Mouse (Mus musculus): Measurements from ENCODE around the gene Slco3a1.

DNA sequence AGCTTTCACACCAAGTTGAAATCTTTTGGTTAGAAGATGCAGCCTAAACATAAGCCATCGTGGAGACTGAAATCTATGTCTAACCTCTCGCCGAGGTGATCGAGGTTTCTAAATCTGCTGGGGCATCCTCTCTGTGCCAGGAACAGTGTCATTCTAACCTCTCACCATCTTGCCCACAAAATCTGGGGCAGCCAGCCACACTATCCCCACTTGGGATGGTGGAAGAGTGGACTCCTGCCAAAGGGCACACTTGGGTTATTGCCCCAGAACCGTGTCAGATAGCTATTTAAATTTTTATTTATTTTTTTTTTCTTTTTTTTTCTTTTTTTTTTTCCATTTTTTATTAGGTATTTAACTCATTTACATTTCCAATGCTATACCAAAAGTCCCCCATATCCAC lies 46.4 kb upstream of the Slco3a1 start:
- no peak for TF ChIP-seq ZNF384 (IDR thresholded peaks at IDR 0.05; ENCODE audit: low read depth, low read length)
- TF ChIP-seq MAFK (IDR thresholded peaks at IDR 0.05; ENCODE audit: insufficient read depth, low read depth, low read length) = no peak
- TF ChIP-seq ZC3H11A (IDR thresholded peaks at IDR 0.05; ENCODE audit: borderline replicate concordance, low read depth, low read length) = no peak
- no peak for TF ChIP-seq HCFC1 (IDR thresholded peaks at IDR 0.05; ENCODE audit: borderline replicate concordance, insufficient read depth, low read length)
- TF ChIP-seq CHD2 (IDR thresholded peaks at IDR 0.05; ENCODE audit: low read depth, low read length) = no peak
